Mouse (Mus musculus): ENCODE measurements at regions not wholly inside any gene's neighbourhood (a gene's known extent, or its start where the extent isn't known, plus 50 kb on each side); places are given as distances from the start of the nearest gene placed in this dataset.

DNA sequence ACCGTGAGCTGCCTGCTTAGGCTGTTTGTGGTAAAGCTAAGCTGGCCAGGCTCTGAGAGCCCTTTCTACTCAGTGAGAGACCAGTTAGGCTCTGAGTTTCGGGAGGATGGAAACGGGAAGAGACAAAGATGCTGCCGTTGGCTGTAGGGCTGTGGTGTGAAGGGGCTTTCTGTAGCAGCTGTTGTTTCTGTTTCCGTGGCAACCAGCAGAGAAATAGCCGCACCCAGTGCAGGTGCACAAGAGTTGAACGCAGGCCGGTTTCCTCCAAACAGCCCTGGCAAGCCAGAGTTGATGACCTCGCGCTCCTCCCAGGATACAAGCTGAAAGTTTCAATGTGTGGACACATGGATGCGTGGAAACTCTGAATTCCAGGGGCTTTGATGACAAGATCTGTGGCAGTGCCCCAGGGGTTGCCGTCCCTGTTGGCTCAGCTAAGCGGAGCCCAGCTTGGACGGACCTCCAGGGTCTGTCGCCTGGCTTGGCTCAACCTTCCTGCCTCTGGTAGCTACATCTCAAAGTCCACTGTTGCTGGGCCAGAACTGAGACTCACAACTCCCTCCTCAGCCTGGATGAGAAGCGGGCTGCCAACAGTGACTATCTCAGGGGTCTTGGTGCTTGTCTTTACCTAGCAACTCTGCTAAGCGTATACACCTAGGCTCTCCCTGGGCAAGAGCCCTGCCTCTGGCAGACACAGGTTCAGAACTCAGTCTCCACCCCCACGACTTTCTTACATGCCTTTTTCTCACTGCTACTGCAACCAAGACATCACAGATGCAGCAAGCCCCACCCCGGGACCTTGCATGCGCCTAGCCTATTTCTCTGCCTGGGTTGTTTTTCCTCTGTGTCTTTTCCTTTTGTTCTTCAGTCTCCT, 192.6 kb upstream of the Map3k1 start:
- 0 out of 2 replicates have a peak, but pooled peaks have one; percentile 11 for ATAC-seq (ENCODE audit: low TSS enrichment)

- peak; percentile 75 for ATAC-seq (ENCODE audit: low TSS enrichment)
These were observed 194.0 kb upstream of the Map3k1 start for GRCm38 (mm10) chr13:112002661-112003347.

DNA sequence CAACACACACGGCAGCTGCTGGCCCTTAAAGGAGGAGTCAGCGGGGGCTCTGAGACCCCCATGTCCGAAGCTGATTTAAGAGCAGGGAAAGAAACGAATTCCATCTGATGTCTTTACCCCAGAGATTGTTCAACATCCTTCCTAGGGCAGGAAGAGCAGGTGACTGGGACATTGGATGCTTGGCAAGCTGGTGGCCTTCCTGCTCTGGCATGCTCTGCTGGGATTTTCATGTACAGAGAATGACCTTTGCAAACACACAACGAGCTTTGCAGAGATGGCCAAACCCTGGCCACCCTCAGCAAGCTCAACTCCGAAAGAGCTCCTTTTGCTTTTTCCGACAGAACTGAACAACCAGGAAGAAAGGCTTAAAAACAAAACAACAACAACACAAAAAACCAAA, 194.7 kb upstream of the Map3k1 start:
- no peak for ATAC-seq (ENCODE audit: low TSS enrichment)

GRCm38 (mm10) chr13:112004126-112004525, 195.3 kb upstream of the Map3k1 start:
- no peak for ATAC-seq (ENCODE audit: low TSS enrichment)

DNA sequence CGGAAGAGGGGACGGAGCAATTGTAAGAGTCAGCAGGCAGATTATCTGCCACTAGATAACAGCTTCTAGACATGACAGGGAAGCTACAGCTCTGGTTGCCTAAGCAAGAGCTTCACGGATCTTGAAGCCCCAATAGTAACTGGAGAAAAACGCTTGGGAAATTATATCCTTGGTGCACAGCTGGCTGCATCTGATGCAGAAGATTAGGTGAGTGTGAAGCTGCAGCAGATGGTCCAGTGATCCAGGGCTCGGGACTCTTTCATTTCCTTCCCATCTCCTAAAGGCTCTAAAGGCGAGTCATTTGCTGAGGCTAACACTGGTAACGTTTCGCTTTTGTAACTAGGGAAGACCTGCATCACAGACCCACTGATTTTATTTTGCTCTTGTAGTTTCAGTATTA, 196.6 kb upstream of the Map3k1 start:
- no peak for ATAC-seq (ENCODE audit: low TSS enrichment)

GRCm38 (mm10) chr13:112008806-112009205, 200.0 kb upstream of the Map3k1 start:
- ATAC-seq (ENCODE audit: low TSS enrichment), result no peak

- ATAC-seq (ENCODE audit: low TSS enrichment), result no peak
These were observed 200.5 kb upstream of the Map3k1 start for GRCm38 (mm10) chr13:112009288-112009687.

DNA sequence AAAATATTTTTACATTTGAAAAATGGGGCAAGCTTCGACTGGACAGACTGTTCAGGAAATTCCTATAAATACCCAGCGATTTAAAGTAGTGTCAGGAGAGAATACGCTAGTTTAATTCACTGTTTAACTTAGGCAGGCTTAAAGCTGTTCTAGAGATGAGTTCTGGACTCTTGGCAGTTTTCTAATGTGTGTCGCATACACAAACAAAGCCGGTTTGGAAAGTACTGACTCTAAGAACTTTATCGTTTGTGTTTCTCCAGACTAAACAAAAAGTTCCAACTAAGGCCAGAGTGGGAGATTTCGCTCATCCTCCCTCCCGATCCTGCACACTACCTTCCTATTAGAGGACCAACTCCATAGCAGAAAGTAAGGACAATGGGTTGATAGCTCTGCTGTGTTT, 201.7 kb upstream of the Map3k1 start:
- ATAC-seq (ENCODE audit: low TSS enrichment), result no peak

DNA sequence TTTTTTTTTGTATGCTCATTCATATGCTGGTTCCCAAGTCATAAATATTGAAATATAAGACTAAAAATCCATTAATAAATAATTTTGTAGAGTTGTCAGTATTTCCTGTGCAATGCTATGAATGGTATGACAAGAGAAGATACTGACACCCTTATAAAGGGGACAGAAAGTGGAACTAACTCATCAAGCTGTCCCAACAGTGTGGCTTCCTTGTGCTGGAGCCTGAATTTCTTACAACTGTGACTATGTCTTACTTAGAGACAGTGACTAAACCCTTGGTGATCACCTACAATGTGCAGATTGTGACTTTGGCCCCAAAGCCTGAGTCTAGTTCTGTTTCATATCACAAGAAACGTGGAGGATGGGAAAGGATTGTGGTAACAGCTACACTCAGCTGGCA, 203.8 kb upstream of the Map3k1 start:
- ATAC-seq (ENCODE audit: low TSS enrichment), result no peak

DNA sequence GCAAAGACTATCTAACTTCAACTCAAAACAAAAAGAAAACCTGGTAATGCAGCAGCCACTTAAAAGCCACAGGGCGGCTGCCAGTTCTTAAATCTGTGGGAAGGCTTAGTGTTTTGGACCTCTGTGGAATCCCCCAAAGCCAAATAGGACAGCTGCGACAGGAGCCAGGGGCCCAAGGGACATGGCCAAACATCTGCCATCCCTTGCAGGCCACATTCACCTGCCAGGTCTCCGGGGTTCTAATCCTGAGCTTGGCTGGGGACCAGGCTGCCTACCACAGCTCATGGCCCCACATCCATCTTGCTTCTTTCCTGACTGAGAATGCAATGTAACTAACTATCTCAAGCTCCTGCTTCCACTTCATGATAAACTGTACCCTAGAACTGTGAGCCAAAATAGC, 206.3 kb upstream of the Map3k1 start:
- ATAC-seq (ENCODE audit: low TSS enrichment), result no peak

DNA sequence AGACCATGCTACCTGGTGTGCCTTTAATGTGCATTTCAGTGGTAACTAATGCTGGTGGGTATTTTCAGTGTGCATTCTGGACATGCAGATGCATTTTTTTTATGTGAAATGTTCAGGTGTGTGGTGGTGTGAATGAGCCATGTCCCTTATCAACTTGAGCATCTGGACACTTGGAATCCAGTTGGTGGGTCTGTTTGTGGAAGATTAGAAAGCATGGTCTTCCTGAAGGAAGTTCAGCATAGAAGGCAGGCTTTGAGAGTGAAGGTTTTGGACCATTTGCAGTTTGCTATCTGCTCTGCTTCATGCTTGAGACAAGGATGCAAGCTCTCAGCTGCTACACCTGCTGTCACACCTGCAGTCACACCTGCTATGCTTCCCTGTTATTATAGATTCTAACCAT, 207.5 kb upstream of the Map3k1 start:
- ATAC-seq (ENCODE audit: low TSS enrichment), result no peak

DNA sequence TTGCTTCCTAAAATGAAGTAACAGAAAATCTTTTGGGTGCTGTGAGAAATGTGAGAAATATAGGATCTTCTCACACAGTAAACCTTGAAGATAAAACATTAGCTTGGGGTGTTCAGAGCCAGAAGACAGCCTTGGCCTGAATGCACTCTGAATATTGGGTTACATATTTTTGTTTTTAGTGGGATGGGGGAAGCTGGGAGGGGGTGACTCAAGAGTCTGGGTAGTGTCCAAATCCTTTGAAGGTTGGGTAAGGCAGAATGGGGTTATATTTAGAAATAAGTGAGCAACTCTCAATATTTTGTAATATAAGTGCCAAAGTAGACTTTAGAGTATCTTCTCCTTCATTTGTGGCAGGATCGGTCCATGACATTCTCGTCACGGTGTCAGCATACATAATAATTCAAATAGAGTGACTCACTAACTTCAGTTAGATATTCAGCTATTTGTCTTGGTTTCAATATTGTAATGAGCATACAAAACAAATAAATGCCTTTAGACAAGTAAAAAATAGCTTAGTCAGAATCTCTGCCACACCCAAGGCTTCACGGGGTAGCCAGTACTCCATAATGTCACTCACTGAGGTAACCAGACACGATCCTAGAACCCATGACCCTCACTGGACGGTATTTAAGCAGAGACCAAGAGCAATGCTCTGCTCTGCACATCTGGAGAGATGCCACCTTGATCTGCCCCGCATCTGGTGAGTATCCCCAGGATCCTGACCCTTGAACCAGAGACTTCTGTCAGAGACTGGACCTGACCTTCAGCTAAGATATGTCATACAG, 209.9 kb upstream of the Map3k1 start:
- ATAC-seq (ENCODE audit: low TSS enrichment), result no peak

DNA sequence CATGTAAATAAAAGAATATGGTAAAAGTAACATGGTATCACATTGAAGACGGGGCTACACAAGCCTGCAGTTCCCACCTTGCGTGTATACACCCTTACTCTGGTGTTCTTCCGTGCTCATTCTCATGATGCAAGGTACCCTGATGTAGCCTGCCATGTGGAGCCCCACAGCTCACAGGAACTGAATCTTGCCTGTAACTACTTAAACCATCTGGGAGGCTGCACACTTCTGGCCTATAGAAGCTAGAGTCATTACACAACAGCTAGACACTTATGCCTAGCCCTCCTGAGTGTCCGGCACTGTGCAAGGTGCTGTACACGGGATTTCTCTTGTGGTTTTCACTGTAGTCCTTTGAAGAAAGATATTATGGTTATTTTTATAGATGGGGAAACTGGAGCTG, 210.8 kb upstream of the Map3k1 start:
- ATAC-seq (ENCODE audit: low TSS enrichment), result no peak

DNA sequence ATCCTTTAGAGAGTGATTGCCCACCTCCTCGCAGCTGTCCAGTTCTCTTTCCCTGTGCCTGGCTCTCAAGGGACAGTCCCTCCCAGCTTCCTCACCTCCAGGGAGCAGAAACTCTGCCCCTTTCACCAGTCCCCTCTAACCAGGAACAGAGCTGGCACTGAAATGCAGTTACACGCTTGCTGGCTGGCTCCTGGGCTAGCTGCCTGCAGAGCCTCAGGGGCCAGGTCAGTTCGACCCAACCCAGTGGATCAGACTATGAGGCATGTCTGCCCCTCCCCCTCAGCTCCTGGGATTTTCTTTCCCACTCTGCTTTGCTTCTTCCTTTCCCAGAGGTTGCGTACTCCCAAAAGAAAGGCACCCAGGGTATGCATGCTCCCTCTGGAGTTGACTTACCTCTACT, 214.4 kb upstream of the Map3k1 start:
- ATAC-seq (ENCODE audit: low TSS enrichment), result no peak

DNA sequence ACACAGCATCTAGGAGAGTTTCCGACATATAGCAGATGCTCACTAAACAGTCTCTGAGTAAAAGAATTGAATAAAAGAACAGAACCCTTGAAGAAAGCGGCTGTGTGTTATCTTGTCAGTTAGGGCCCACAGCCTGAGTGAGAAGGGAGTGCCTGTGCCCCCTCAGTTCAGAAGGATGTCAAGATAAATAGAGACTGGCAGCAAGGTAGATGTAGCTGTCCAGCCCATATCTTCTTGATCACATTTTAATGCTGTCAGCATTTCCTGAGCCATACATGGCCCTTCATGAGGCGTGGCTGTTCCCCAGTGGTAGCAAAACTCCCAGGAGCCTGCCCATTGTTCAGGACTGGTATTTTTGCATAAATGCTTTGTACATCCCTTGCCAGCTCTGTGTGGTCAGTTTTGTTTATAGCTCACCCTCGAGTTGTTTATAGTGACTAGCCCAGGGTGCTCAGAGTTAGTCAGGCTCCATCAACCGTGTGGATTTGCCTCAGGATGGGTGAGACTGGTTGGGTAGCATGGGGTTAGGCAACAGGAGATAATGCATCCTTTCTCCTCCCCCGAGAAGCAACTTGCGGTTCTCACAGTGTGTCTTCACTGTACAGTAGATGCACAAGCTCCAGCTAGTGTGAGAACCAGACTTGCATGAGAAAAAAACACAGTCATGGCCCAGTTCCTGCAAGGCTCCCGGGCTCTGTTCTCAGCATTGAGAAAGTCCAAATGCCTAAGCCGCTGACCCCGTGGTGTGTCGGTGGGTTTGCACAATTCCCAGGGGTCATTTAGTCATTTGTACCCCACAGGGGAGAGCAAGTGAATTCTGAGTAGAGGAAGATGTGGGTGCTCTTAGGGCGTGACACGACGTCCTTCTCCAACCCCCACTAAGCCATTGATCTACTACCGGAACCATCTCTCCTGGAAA, 216.1 kb upstream of the Map3k1 start:
- no peak for ATAC-seq (ENCODE audit: low TSS enrichment)

- no peak for ATAC-seq (ENCODE audit: low TSS enrichment)
These were observed 216.8 kb upstream of the Map3k1 start for GRCm38 (mm10) chr13:112025586-112025950.

- no peak for ATAC-seq (ENCODE audit: low TSS enrichment)
These were observed 218.9 kb upstream of the Map3k1 start for GRCm38 (mm10) chr13:112027736-112028135.

DNA sequence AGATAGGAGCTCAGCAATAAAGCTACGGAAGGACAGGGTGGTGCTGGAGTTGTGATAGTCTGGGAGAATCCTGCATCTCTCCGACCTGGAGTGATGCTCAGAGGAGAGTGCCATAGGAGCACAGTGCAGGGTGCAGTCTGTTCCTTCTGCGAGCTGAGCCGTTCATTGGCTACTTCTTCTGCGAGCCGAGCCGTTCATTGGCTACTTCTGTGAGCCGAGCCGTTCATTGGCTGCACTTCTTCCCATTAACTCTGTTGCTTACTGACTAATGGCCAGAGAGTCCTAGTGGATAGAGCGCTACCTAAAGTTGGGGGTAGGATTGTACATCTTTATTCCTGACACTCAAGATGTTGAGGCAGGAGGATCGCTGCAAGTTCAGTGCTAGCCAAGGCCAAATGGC, 222.3 kb upstream of the Map3k1 start:
- no peak for ATAC-seq (ENCODE audit: low TSS enrichment)

DNA sequence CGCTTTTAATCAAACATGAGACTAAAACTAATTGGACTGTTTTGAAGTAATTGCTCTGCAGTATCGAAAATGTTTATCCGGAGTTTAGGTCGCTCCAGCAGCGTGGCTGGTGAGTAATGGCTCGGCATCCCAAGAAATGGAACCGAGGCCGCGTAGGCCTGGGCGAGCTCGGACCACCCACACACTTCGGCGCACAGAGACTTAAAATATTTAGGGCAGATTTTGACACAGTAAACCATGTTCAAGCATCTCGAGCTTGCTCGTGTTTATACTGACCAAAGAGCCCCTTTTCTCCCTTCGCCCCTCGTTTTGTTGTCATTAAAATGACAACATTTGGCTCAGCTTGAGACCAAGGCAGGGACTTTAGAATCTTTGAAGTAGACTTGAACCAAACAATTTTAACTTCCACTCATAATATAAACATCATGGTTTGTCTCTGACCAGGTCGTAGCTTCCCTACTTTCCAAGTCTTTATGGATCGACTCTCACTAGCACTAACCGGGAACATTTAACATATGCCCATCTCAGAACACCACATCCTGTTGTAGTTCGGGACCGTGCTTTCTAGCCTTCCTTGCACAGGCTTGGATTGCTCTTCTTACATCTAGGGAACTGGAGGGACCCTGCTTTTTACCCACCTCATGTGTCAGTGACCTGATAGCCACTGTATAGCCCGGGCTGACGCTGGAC, 223.0 kb upstream of the Map3k1 start:
- ATAC-seq (ENCODE audit: low TSS enrichment), result no peak

DNA sequence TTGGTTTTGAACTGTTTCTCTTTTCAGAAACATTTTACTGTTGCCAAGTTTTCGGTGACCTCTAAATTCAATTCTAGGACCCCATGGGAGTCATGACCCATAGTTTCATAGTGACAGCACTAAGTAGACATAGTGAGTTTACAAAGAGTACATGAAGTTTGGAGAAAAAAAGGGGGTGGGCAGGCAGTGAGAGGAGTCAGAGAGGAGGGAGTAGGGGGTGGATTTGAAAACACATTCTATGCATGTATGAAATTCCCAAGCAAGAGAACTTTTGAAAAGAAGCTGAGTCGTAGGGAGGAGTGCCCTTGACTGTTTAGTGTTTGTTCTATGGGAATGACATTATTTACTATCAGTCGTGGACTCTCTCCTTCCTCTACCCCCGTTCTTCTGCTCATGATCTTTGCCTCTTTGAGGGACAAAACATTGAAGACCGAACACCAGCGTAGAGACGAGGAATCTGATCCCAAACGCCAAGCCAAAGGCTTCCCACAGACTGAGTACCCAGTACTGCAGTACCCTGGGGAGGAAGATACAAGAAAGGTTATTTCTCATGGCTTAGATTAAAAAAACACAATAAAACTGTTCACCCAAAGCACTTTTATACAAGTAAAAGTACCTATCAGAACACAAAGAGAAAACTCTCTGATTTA, 229.1 kb upstream of the Map3k1 start:
- ATAC-seq (ENCODE audit: low TSS enrichment), result no peak

Data from frontal cortex, adult (tissue).